Mouse (Mus musculus) left cerebral cortex, postnatal 36 days (tissue): ENCODE measurements around the gene Bckdk. TPM values are rescaled to one million over a fixed set of nuclear protein-coding genes. Genes with fewer than 3 reads are reported as not detected.

Experiments used
- DNase-seq, 2 experiments: peaks; one replicate each; pipeline ENCODE4 v3.0.0; 2021 to 2022; ENCODE audit warnings: low spot score in 2 of 2, mixed read lengths in 1 of 2
- intact Hi-C: fragments of 180-260 bp; cut with DNase I; formaldehyde crosslinking; loops from one replicate; pipeline ENCODE4 v1.15.1; 2025
- total RNA-seq, 2 experiments: library from RNA; stranded (reverse); gene quantifications; 2 replicates each; pipeline ENCODE4 v1.2.3; 2021

The Bckdk gene
- total RNA-seq, result 10 to 100 TPM; 36.4 to 46.4 TPM

DNA sequence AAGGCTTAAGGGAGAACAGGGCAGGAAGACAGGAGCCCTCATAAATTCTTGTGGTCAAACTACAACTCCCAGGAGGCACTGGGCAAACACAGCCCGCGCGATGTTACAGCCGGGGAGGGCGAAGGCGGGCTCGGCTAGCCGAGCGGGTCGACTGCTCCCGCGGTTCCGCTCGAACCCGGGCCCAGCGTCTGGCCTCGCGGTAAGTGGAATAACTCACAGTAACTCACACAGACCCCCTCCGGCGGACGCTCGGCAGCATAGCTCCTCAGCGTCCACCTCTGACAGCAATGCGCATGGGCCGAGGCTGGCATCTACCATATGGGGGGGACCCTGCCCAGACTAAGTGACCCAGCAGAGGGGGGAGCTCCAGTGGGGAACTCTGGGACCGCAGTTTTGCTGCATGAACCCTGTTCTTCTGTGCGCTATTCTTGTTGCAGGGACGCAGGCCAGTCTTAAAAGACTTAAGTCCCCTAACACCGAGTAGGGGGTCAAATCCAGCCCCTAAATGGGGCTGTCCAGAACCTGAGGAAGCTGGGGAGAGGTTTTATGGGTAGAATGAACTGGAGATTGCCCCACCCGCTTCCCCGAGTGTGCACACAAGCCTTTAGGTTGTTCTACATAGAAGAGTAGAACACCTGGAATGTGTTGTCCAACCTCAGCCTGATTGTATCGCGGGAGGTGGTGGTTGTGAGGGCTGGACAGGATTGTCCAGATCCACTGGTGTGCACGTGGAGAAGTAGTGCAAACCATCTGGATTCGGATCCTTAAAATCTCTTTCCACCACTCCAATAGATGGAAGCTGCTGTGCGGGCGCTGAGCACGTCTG lies at the start of gene Bckdk:
TSS of gene Bckdk (plus strand) at position 112 of the 826 bp plus-strand sequence.
- peak; percentile 79 to 84 for DNase-seq
- intact Hi-C loops, result no loop called here

DNA sequence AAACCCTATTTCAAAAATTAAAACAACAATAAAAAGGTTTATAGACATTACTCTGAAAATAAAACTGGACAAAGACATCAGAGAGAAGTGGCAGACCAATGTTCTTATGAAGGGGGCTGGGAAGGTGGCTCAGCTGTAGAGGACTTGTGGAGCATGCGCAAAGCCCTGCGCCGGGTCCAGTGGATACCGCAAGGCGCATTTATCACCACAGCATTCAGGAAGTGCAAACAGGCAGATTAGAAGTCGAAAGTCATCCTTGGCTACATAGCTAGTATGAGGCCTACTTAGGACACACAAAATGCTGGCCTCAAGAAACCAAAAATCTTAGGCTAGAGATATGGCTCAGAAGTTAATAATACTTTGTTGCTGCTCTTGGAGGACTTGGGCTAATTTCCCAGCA lies 45.6 kb upstream of the Bckdk start:
- intact Hi-C loops, result no loop called here
- DNase-seq, result no peak

DNA sequence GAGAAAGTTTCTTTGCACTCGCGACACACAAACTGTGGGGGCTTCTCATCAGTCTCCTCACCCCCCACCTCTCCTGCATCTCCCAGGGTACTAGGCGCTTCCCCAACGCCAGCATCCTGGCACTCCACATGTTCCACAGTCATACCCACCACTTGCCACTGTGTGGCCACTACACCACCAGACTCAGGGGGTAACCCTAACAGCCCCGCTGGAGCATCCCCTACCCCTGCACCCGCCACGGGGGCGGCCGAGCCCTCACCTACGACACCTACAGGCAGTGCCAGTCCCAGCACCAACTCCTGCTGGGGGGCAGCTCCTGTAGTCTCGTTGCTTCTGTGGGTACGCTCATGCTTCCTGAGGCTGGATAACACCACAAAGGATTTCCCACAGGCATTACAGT lies 37.4 kb upstream of the Bckdk start:
- no peak for DNase-seq
- intact Hi-C loops, result no loop called here

DNA sequence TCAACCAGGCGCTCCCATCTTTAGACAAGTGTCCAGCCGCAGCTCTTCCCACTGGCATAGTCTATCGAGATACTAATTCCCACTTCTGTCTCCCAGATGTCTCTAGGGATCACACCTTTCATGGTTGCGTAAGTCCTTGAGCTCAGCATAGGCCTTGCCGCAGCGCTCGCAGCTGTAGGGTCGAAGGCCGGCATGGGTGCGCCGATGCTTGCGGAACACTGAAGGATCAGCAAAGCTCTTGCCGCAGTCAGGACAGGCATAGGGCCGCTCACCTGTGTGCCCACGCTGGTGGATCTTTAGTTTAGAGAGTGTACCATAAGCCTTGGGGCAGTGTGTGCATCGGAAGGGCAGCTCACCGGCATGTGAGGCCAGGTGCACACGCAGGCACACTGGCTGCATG lies 36.2 kb upstream of the Bckdk start:
- intact Hi-C loops, result no loop called here
- no peak for DNase-seq

DNA sequence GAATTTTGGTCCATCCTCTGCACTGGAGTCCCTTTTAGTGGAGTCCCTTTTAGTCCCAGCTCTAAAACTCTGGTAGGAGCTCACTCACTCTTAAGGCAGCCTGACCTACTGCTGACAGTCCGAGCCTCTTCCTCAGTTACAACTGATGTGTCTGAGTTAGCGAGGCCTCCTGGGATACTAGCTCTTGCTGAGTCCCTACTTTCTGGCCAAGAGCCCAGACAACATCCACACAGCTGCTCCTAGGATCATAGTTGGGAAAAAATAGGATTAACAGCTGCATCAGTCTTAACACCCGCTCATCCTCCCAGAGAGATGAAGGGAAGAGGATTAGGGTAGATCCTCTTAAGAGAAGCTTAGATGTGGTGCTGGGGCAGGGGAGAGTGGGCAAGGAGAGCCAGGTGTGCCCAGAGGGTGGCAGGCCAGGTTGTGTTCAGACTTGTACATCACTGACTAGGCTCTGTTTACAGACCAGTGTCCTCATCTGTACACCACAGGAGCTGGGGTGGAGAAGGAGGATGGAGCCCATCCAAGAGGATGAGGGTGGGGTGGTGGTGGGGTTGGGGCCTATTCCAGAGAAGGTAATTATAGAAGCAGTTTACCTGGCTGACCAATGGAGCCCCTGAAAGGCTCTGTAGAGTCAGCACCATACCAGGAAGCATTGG lies 34.6 kb upstream of the Bckdk start:
- DNase-seq, result peak; percentile 22 to 27

DNA sequence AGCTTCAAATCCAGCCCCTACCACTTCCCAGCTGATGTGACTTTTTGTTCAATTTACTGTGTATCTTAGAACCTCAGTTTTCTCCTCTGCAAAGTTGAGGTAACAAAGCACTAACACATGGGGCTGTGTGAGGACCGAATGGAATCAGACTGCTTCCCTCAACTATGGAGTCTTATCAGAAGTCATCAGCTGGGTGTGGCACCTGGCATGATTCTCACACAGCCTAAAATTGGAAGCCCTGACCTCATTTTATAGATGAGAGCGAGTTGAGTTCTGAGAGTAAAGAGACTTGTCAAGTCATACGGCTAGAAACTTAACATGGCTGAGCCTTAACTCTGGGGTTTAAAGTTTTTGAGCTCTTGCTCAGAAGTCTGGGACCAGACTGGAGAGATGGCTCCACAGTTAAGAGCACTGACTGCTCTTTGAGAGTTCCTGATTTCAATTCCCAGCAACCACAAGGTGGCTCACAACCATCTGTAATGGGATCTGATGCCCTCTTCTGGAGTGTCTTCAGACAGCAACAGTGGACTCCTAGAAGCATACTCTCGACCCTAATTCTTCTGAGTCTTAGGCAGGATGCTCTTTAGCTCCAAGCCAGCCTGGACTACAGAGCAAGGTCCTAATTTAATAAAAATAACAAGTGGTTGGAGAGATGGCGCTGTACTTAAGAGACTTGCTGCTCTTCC lies 33.6 kb upstream of the Bckdk start:
- no peak for DNase-seq
- intact Hi-C loops, result no loop called here

More for the DNA sequence above, 34.6 kb upstream of the Bckdk start:
- intact Hi-C loops, result no loop called here

DNA sequence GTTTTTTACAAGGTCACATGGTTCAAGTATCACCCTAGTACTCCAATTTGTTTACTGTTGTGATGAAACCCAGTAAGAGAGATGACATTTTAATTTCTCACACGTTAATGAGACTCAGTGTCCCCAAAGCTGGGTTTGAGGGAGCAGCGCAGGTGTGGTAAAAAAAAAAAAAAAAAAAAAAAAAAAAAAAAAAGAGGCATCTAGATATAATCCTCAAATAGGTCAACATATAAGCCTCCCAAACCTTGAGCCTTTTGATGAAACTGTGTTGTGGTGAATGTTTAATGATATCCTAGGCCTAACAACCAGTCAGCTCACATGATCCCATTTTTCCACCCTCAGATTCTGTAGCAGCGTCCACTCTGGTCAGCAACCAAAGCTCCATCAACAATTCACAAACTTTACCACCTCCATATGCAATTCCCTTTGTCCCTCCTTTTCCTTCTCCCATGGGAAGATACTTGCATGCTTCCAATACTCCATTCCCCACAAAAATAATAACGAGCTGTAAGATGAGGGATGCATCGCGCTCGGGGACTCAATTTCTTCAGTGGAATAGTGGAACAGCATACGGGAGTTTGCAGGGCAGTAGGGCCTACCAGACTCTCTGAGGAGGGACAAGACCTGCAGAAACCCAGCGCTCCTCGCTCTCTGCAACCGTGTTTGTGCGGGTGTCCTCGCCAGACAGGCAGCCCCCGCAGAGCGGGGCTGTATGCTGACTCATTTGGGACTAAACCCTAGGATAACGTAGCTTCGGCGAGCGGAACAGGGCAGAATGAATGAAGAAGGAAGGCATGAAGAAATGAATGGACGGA lies 28.9 kb upstream of the Bckdk start:
- DNase-seq, result no peak
- intact Hi-C loops, result loop anchor here (1.0 kb wide), 1 partner anchor 34 kb away; no protein-coding TSS in a partner anchor

DNA sequence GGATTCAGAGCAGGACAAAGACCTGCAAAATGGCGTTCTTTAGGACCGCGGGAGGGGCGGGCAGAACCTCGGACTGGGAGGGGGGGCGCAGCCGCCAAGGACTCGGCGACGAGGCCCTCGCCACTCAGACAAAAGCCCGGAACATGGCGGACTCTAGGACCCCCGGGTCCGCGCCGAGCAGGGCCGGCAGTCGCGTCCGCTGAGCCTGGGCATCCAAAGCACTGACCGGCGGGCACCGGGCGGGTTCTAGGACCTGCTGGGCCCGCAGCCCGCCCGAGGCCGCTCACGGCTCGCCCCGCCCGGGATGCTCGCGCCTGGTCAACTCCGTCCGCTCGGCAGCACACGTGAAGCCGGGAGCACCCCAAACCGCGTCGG lies 28.3 kb upstream of the Bckdk start:
- peak; percentile 95 to 97 for DNase-seq
- intact Hi-C loops, result loop anchor here (1.0 to 2.0 kb wide), 2 partner anchors 34 to 37 kb away; partner anchors contain the start of gene Kat8

DNA sequence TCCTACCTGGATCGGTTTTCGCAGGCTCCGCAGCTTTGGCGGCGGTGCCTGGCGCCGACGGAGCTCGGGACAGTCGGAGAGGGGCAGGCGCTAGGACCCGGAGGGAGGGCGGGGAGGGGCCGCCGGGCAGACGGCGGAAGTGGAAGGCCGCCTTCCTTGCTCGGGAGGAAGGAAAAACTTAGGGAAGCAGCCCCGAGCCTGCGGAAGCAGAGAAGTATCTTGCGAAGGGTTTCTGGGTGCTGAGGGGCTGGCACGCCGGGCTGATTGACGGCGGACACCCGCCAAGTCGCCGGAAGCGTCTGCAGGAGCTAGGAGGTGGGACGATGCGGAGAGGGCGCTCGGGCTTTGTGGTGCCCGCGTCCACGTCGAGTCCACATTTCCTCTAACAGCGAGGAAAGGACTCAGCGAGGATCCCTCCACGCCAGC lies 27.8 kb upstream of the Bckdk start, which contains the start of gene Zfp646:
TSS of gene Zfp646 (plus strand) at position 181 of the 426 bp plus-strand sequence.
- peak in 1 of 2 experiments; percentile 78 for DNase-seq
- intact Hi-C loops, result loop anchor here (2.0 kb wide), 1 partner anchor 37 kb away; the partner anchor contains the start of gene Kat8

DNA sequence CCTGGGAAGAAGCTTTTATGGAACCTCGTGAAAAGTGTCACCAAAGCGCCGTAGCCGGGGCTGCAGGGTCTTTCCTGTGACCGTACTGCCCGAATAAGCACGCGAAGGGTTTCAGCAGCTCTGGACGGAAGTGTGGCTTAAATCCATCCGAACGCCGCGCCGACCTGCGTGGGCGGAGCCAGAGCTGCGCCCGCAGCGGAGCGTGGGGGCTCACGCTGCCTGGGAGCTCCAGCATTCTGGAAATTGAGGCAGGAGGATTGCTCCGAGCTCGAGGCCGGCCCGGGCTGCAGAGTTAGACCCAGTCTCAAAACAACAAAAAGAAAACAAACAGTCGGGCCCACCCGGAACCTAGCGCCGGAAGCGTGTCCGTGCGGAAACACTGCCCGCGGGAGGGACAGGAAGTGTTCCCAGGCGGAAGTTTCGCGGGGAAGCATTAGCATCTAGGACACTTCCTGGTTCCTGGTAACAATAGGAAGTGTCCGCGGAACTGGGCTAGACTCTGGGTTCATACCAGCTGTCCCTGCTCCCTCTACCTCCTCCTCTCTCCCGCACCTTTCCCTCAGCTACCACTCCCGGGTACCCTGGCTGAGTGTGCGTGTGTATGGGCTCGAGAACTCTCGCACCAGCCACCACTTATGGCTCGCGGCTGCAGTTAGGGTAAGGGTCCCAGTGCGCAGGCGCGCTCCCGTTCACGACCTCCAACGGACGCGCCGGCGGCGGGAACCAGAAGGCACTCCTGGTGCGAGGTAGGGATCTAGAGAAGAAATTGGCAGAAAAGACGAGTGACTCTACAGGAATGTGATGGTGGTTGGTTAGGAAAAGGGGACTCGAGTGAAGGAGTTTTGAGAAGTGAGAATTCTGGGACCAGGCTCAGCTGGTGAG lies 27.2 kb upstream of the Bckdk start, which contains the start of gene Zfp668:
TSS of gene Zfp668 (minus strand) at position 362 of the 882 bp plus-strand sequence.
- intact Hi-C loops, result loop anchor here (2.0 kb wide), 1 partner anchor 36 kb away; the partner anchor contains the start of gene Kat8

DNA sequence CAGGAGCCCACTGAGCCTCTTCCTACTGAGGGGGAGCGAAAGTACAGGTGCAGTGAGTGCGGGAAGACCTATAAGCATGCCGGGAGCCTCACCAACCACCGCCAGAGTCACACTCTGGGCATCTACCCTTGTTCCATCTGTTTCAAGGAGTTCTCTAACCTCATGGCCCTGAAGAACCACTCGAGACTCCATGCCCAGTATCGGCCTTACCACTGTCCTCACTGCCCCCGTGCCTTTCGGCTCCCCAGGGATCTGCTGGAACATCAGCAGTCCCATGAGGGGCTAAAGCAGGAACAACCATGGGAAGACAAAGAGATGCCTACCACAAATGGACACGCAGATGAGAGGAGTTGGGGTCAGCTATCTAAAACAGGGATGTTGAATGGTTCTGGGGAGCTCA lies 24.6 kb upstream of the Bckdk start:
- intact Hi-C loops, result no loop called here
- DNase-seq, result no peak

More for the DNA sequence above, 27.2 kb upstream of the Bckdk start, which contains the start of gene Zfp668:
- peak; percentile 88 to 90 for DNase-seq

DNA sequence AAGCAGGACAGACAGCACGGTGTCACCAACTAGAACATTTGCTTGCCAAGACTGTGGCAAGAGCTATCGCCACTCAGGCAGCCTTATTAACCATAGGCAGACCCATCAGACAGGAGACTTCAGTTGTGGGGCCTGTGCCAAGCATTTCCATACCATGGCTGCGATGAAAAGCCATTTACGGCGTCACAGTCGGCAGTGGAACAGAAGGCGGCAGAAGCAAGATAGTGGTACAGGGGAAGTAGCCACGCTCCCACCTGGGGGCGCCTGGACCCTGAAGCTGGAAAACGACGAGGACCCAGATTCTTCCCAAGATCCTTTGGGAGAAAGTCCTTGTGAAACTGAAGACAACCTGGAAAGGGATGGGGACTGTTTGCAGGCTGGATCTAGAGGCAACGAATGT lies 23.5 kb upstream of the Bckdk start:
- DNase-seq, result no peak
- intact Hi-C loops, result no loop called here

DNA sequence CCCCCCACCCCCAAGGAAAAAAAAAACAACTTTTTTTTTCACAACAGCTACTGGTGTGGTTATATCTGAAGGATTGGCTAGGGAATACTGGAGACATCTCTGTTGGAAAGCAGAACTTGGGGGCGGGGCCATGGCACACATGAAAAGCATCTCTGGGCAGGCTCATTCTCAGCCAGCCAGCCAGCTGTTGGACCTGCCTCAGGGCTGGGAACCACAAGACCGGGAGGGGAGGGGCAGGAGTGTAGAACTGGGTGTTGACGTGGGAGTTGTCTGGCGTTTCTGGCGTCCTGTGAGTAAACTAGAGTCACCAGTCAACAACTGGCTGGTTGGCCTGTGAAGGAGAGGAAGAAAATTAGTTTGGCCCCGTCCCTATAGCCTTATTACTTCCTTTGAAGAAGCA lies 17.9 kb upstream of the Bckdk start:
- DNase-seq, result no peak
- intact Hi-C loops, result no loop called here

DNA sequence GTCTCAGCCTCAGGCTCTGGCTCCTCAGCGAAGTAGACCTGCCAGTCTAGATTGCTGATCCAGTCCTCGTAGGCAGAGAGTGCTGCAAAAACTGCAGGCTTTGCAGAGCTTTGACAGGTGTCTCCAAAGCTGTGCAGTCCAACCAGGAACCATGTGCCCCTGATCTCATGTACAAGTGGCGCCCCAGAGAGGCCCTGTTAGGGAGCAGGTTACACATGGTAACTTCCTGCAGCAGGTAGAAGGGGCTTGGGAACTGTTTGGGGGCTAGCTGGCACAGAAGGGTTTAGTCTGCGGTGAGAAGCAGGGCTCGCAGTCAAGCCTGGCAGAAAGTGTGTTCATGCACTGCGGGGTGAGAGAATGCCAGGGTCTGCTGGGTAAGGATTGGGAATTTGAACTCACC lies 17.3 kb upstream of the Bckdk start:
- intact Hi-C loops, result no loop called here
- no peak for DNase-seq

DNA sequence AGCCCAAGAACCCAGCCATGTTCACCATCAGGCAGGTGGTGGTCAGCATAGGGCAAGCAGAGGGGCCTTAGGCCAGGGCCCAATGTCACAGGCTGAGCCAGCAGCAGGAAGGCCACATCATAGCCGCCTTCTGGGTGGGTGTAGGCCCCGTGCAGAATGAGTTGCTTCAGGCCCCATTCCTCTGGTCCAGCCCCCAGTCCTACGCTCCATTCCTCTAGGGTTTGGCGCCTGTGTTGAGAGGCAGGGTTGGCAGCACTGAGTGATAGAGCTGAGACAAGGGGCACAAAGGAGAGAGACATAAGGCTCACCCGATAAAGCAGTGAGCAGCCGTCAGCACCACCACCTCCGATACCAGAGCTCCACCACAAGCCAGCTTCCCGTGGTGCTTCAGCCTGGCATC lies 16.7 kb upstream of the Bckdk start:
- DNase-seq, result no peak
- intact Hi-C loops, result no loop called here

DNA sequence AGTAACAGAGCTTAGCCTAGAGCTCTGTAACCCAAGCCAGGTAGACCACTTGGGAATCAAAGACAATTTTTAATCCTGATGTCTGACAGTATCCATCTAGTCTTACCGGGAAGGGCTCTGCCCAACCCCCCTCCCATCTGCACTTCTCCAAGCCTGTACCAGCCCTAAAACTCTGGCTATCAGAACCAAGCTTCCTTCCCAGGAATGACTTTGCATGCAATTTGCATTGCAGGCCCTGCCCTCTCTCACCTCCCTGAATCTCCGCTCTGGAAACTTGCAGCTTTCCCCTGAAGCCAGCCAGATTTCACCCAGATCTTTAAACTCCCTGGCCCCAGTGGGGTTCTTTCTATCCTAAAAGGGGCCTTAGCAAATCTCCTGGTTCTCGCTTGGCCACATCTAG lies 16.1 kb upstream of the Bckdk start:
- no peak for DNase-seq
- intact Hi-C loops, result no loop called here

DNA sequence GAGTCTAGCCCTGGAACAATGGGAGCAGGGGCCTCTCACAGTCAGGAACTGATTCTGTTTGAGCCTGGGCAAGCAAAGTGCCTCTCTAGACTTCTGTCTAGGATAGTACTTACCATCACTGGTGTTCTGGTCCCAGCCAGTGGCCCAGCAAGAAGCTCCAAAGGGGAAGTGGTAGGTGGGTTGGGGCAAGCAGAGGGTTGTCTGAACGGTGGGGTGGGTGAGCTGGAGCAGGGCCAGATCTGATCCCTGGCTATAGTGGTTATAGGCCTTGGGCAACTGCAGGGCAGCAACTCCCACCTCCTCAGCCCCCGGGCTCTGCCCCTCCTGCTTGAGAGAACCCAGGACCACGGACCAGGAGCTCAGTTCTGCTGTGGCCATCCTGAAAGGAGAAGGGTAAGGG lies 15.1 kb upstream of the Bckdk start:
- no peak for DNase-seq
- intact Hi-C loops, result no loop called here

DNA sequence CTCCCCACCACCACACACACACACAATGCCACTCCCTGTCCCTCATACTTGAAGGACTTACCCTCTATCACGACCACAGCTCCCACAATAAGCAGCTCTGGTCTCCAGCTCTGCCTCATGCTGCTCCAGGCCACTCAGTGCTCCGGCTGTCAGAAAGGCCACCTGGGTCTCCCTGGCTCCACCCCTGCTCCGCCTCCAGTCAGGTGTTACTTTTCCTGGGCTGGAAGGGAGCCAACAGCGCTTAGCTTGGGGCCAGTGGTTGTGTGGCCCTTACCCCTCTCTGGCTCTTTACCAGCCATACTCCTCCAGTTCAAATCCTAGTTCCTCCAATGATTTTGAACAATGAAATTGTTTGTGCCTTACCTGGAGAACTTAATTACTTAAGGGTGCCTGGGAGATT lies 13.1 kb upstream of the Bckdk start, which contains the start of gene Prss53:
TSS of gene Prss53 (minus strand) at position 173 of the 400 bp plus-strand sequence.
- DNase-seq, result no peak
- intact Hi-C loops, result no loop called here
